Mouse (Mus musculus): ENCODE measurements around the gene Col25a1. TPM values are rescaled to one million over a fixed set of nuclear protein-coding genes. Genes with fewer than 3 reads are reported as not detected.
A peak's percentile ranks its signal among the peaks of the same experiment; 100 is the strongest.

Gene Col25a1
- polyA plus RNA-seq, 1 experiment from 2014 or later = 5.2 TPM

- Histone ChIP-seq H3K27ac (peak overlapping the region; percentile 82), H3K27me3 (ENCODE audit: insufficient read depth, poor library complexity, severe bottlenecking) (peaks cover 27% of the 10 kb centered on the region), H3K4me1 (replicated peaks) (peaks cover 27% of the 10 kb centered on the region), H3K4me3 (peak overlapping the region; percentile 70), H3K36me3 (no peaks in the 10 kb centered on the region), H3K9me3 (no peaks in the 10 kb centered on the region)
- DNase-seq (ENCODE audit: low spot score) = peak; percentile 87
- WGBS = under 1% methylated on average over 40 of the region's 40 CpGs
Measured at GRCm38 (mm10) chr3:130180181-130180940, 49.1 kb downstream of the Col25a1 start.

GRCm38 (mm10) chr3:130180964-130181590 lies 49.8 kb downstream of the Col25a1 start:
- DNase-seq (ENCODE audit: low spot score) = peak; percentile 61
- Histone ChIP-seq H3K27ac (peak overlapping the region; percentile 82), H3K9me3 (no peaks in the 10 kb centered on the region), H3K4me1 (replicated peaks) (peaks cover 27% of the 10 kb centered on the region), H3K27me3 (ENCODE audit: insufficient read depth, poor library complexity, severe bottlenecking) (peaks cover 27% of the 10 kb centered on the region), H3K4me3 (peak overlapping the region; percentile 70), H3K36me3 (no peaks in the 10 kb centered on the region)
- under 1% methylated on average over 40 of the region's 40 CpGs for WGBS

- Histone ChIP-seq H3K27ac (no peak overlapping the region), H3K4me3 (peak overlapping the region; percentile 70), H3K27me3 (ENCODE audit: insufficient read depth, poor library complexity, severe bottlenecking) (peaks cover 27% of the 10 kb centered on the region), H3K4me1 (replicated peaks) (peaks cover 27% of the 10 kb centered on the region), H3K36me3 (no peaks in the 10 kb centered on the region), H3K9me3 (no peaks in the 10 kb centered on the region)
- WGBS = 25% methylated on average over 8 of the region's 8 CpGs
- DNase-seq (ENCODE audit: low spot score) = no peak
Measured at GRCm38 (mm10) chr3:130181591-130181980, 50.3 kb downstream of the Col25a1 start.

GRCm38 (mm10) chr3:130182450-130182849 lies 51.1 kb downstream of the Col25a1 start:
- Histone ChIP-seq H3K36me3 (no peaks in the 10 kb centered on the region), H3K4me1 (replicated peaks) (peaks cover 25% of the 10 kb centered on the region), H3K9me3 (no peaks in the 10 kb centered on the region), H3K4me3 (no peak overlapping the region), H3K27ac (no peak overlapping the region), H3K27me3 (ENCODE audit: insufficient read depth, poor library complexity, severe bottlenecking) (peaks cover 27% of the 10 kb centered on the region)
- 84% methylated on average over 4 of the region's 4 CpGs for WGBS
- no peak for DNase-seq (ENCODE audit: low spot score)

DNA sequence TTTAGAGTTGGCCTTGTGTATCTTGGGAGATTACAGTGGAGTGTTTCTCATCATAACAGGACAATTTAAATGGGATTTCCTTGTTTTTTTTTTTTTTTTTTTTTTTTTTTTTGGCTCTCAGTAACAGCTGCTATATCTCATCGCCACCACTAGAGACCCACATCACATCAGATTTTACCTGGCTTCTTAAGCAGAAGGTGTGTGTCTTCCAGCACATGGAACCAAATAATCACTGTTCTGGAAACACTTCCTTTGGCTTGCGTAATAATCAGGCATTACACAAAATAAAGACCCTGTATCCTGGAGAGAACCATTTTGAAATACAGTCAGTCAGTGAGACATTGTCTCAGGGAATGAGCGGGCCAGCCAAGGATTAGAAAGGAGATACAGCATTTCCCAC lies 53.8 kb downstream of the Col25a1 start:
- Histone ChIP-seq H3K27me3 (ENCODE audit: insufficient read depth, poor library complexity, severe bottlenecking) (peaks cover 27% of the 10 kb centered on the region), H3K4me1 (replicated peaks) (peaks cover 15% of the 10 kb centered on the region), H3K9me3 (no peaks in the 10 kb centered on the region), H3K27ac (no peak overlapping the region), H3K36me3 (no peaks in the 10 kb centered on the region), H3K4me3 (no peak overlapping the region)
- 63% methylated on average over 3 of the region's 3 CpGs for WGBS
- no peak for DNase-seq (ENCODE audit: low spot score)

- WGBS = 90% methylated on average over 5 of the region's 5 CpGs
- Histone ChIP-seq H3K27ac (no peak overlapping the region), H3K4me1 (replicated peaks) (no peaks in the 10 kb centered on the region), H3K9me3 (no peaks in the 10 kb centered on the region), H3K4me3 (no peak overlapping the region), H3K36me3 (no peaks in the 10 kb centered on the region), H3K27me3 (ENCODE audit: insufficient read depth, poor library complexity, severe bottlenecking) (peaks cover 8% of the 10 kb centered on the region)
- DNase-seq (ENCODE audit: low spot score) = no peak
Measured at GRCm38 (mm10) chr3:130187588-130187987, 56.3 kb downstream of the Col25a1 start.

GRCm38 (mm10) chr3:130193450-130193849 lies 62.1 kb downstream of the Col25a1 start:
- no peaks in the 10 kb centered on the region for H3K36me3 ChIP-seq
- 88% methylated on average over 8 of the region's 8 CpGs for WGBS
- H3K9me3 ChIP-seq = no peaks in the 10 kb centered on the region
- H3K27me3 ChIP-seq (ENCODE audit: insufficient read depth, poor library complexity, severe bottlenecking) = no peaks in the 10 kb centered on the region
- no peak for DNase-seq (ENCODE audit: low spot score)
- no peak overlapping the region for H3K4me3 ChIP-seq
- no peak overlapping the region for H3K27ac ChIP-seq
- no peaks in the 10 kb centered on the region for H3K4me1 ChIP-seq (replicated peaks)

- no peaks in the 10 kb centered on the region for H3K36me3 ChIP-seq
- no peaks in the 10 kb centered on the region for H3K9me3 ChIP-seq
- no peak for DNase-seq (ENCODE audit: low spot score)
- no peak overlapping the region for H3K27ac ChIP-seq
- no peaks in the 10 kb centered on the region for H3K27me3 ChIP-seq (ENCODE audit: insufficient read depth, poor library complexity, severe bottlenecking)
- H3K4me3 ChIP-seq = no peak overlapping the region
- 93% methylated on average over 11 of the region's 11 CpGs for WGBS
- no peaks in the 10 kb centered on the region for H3K4me1 ChIP-seq (replicated peaks)
Measured at GRCm38 (mm10) chr3:130214631-130215030, 83.3 kb downstream of the Col25a1 start.

GRCm38 (mm10) chr3:130216141-130216540 lies 84.8 kb downstream of the Col25a1 start:
- Histone ChIP-seq H3K27ac (no peak overlapping the region), H3K27me3 (ENCODE audit: insufficient read depth, poor library complexity, severe bottlenecking) (no peaks in the 10 kb centered on the region), H3K4me1 (replicated peaks) (no peaks in the 10 kb centered on the region), H3K9me3 (no peaks in the 10 kb centered on the region), H3K36me3 (no peaks in the 10 kb centered on the region), H3K4me3 (no peak overlapping the region)
- no peak for DNase-seq (ENCODE audit: low spot score)

DNA sequence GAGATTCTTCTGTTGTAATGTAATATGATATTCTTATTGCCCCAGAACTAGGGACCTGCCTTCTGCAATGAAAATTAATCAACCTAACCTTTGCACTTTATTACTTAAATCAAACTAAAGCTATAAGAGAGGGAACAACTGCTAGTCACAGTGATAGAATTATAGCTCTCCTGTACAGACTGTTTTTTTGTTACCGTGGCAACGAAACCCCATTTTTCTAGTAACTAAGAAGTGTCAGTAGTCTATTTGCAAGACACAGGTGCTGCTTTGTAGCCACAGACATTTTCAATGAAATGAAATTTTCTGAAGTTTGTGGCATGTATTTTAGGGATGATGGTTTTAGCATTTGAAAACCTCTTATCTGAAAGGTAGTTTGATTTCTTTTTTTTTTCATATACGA lies 85.3 kb downstream of the Col25a1 start:
- 94% methylated on average over 3 of the region's 3 CpGs for WGBS
- no peak for DNase-seq (ENCODE audit: low spot score)
- no peaks in the 10 kb centered on the region for H3K36me3 ChIP-seq

GRCm38 (mm10) chr3:130217705-130218104 lies 86.4 kb downstream of the Col25a1 start:
- no peaks in the 10 kb centered on the region for H3K9me3 ChIP-seq
- H3K4me1 ChIP-seq (replicated peaks) = no peaks in the 10 kb centered on the region
- 95% methylated on average over 2 of the region's 2 CpGs for WGBS
- H3K27ac ChIP-seq = no peak overlapping the region
- no peak for DNase-seq (ENCODE audit: low spot score)
- H3K4me3 ChIP-seq = no peak overlapping the region
- no peaks in the 10 kb centered on the region for H3K27me3 ChIP-seq (ENCODE audit: insufficient read depth, poor library complexity, severe bottlenecking)
- no peaks in the 10 kb centered on the region for H3K36me3 ChIP-seq

More for the DNA sequence above, 85.3 kb downstream of the Col25a1 start:
- no peaks in the 10 kb centered on the region for H3K27me3 ChIP-seq (ENCODE audit: insufficient read depth, poor library complexity, severe bottlenecking)
- no peak overlapping the region for H3K4me3 ChIP-seq
- H3K4me1 ChIP-seq (replicated peaks) = no peaks in the 10 kb centered on the region
- H3K27ac ChIP-seq = no peak overlapping the region
- H3K9me3 ChIP-seq = no peaks in the 10 kb centered on the region

- no peaks in the 10 kb centered on the region for H3K27me3 ChIP-seq (ENCODE audit: insufficient read depth, poor library complexity, severe bottlenecking)
- WGBS = 70% methylated on average over 5 of the region's 5 CpGs
- H3K4me1 ChIP-seq (replicated peaks) = no peaks in the 10 kb centered on the region
- no peak overlapping the region for H3K4me3 ChIP-seq
- H3K9me3 ChIP-seq = no peaks in the 10 kb centered on the region
- no peaks in the 10 kb centered on the region for H3K36me3 ChIP-seq
- DNase-seq (ENCODE audit: low spot score) = no peak
- H3K27ac ChIP-seq = no peak overlapping the region
Measured at GRCm38 (mm10) chr3:130218232-130218728, 87.0 kb downstream of the Col25a1 start.

- no peaks in the 10 kb centered on the region for H3K27me3 ChIP-seq (ENCODE audit: insufficient read depth, poor library complexity, severe bottlenecking)
- H3K4me3 ChIP-seq = no peak overlapping the region
- H3K27ac ChIP-seq = no peak overlapping the region
- H3K9me3 ChIP-seq = no peaks in the 10 kb centered on the region
- 93% methylated on average over 3 of the region's 3 CpGs for WGBS
- no peaks in the 10 kb centered on the region for H3K4me1 ChIP-seq (replicated peaks)
- DNase-seq (ENCODE audit: low spot score) = no peak
- no peaks in the 10 kb centered on the region for H3K36me3 ChIP-seq
Measured at GRCm38 (mm10) chr3:130220811-130221210, 89.5 kb downstream of the Col25a1 start.

Data from hindbrain, embryonic 10.5 days (tissue).